Mouse (Mus musculus): ENCODE results near the gene Upf3b. TPM values are rescaled to one million over a fixed set of nuclear protein-coding genes. Genes with fewer than 3 reads are reported as not detected.

Upf3b gene
- polyA plus RNA-seq, 1 experiment from 2014 or later: 26.6 TPM

DNA sequence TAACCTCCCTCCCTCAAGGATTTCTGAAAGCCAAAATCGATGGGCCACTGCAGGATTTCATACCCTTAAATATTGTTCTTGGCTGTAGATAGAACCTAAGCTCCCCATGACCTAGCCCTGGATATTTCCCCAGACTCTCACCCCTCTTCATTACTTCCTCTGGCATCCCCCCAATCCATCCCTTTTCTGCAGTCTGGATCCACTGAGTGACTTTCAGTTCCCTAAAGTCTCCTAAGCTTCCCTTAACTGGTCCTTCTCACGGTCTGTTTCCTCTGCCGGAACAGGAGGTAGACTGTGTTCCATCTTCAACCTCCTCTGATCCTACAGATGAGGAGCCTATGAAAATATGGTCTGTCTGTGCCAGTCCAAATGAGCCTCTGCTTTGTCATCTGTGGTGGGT is 42.8 kb downstream of the Upf3b start:
- Histone ChIP-seq H3K4me2 (ENCODE audit: low read length) (no peak overlapping the region), H3K4me3 (replicated peaks; ENCODE audit: low read depth, low read length) (no peak overlapping the region), H3K27ac (replicated peaks; ENCODE audit: low read depth, low read length) (no peak overlapping the region), H3K27me3 (ENCODE audit: control insufficient read depth, insufficient read depth, low read length) (no peaks in the 10 kb centered on the region), H3K9me3 (ENCODE audit: control insufficient read depth, low read length) (no peaks in the 10 kb centered on the region), H3K36me3 (ENCODE audit: control insufficient read depth, insufficient read depth, low read length) (no peaks in the 10 kb centered on the region), H3K9ac (replicated peaks; ENCODE audit: low read length) (no peak overlapping the region), H3K4me1 (ENCODE audit: control insufficient read depth, insufficient read depth, low read length) (no peaks in the 10 kb centered on the region)
- 89% methylated on average over 3 of the region's 3 CpGs for WGBS
- ATAC-seq (ENCODE audit: low FRiP score, low TSS enrichment): no peak
- DNase-seq: no peak

DNA sequence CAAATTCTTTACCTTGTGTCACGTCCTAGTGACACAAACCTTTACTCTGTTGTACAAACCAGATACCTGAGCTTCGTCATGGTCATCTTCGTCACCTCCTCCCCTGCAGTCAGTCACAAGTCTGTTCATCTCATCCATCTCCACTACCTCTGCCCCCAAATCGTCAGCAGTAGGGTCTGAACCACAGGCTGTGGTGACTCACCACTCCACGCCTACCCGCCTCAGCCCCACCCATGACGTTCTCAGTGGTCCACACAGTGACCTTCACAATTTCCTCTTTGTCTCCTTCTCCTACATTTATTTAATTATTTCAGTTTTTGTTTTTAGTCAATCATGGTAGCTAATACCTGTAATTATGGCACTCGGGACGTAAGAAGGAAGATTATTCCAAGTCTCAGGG is 46.2 kb downstream of the Upf3b start:
- DNase-seq (no peak), ATAC-seq (ENCODE audit: low FRiP score, low TSS enrichment) (no peak)
- 86% methylated on average over 9 of the region's 9 CpGs for WGBS
- Histone ChIP-seq H3K4me1 (ENCODE audit: control insufficient read depth, insufficient read depth, low read length) (no peaks in the 10 kb centered on the region), H3K4me2 (ENCODE audit: low read length) (no peak overlapping the region), H3K9ac (replicated peaks; ENCODE audit: low read length) (no peak overlapping the region), H3K9me3 (ENCODE audit: control insufficient read depth, low read length) (no peaks in the 10 kb centered on the region), H3K4me3 (replicated peaks; ENCODE audit: low read depth, low read length) (no peak overlapping the region), H3K27ac (replicated peaks; ENCODE audit: low read depth, low read length) (no peak overlapping the region), H3K36me3 (ENCODE audit: control insufficient read depth, insufficient read depth, low read length) (no peaks in the 10 kb centered on the region), H3K27me3 (ENCODE audit: control insufficient read depth, insufficient read depth, low read length) (no peaks in the 10 kb centered on the region)

DNA sequence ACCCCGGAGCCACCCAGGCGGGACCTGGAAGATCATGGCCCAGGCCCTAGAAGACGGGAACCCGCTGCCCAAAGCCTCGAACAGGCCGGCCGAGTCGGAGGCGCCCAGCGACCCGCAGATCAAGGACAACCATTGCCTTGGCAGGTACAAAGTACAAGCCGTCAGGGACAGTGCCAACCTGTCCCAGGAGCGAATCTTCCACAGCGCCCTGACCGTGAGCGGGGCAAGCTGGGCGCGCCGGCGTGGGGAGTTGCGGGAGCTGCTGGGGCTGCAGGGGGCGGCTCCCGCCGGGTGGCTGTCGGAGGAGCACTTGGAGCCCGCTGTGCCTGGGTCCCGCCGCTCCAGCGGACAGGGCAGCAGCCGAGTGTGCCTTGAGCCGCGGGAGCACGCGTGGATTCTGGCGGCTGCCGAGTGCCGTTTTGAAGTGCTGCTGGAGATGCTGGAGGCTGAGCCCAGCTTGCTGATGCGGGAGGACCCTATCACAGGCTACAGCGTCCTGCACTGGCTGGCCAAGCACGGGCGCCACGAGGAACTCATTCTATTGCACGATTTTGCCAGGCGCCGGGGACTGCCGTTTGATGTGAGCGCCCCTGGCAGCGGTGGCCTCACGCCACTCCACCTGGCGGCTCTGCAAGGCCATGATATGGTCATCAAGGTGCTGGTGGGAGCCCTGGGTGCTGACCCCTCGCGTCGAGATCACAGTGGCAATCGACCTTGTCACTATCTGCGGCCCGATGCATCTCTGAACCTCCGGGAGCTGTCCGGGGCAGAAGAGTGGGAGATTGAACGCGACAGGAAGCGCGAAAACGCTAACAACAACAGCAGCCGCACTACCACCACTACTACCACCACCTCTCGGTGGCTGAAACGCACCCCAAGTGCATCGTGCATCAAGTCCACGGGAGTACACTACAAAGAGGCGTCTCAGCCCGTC is 61.0 kb downstream of the Upf3b start:
- H3K4me1 ChIP-seq (ENCODE audit: control insufficient read depth, insufficient read depth, low read length): 0 out of 2 replicates have a peak, but pooled peaks cover 2% of the 10 kb centered on the region
- DNase-seq: peak; percentile 51
- ATAC-seq (ENCODE audit: low FRiP score, low TSS enrichment): no peak; the same call in 1 of the 2 replicates
- H3K27me3 ChIP-seq (ENCODE audit: control insufficient read depth, insufficient read depth, low read length): peaks cover 14% of the 10 kb centered on the region; the same call in 1 of the 2 replicates
- peak overlapping the region; percentile 35 for H3K4me3 ChIP-seq (replicated peaks; ENCODE audit: low read depth, low read length)
- H3K4me2 ChIP-seq (ENCODE audit: low read length): peak overlapping the region; percentile 64
- peak overlapping the region; percentile 31; the same call in 1 of the 2 replicates for H3K9ac ChIP-seq (replicated peaks; ENCODE audit: low read length)
- H3K36me3 ChIP-seq (ENCODE audit: control insufficient read depth, insufficient read depth, low read length): no peaks in the 10 kb centered on the region
- H3K9me3 ChIP-seq (ENCODE audit: control insufficient read depth, low read length): no peaks in the 10 kb centered on the region
- 20% methylated on average over 70 of the region's 70 CpGs for WGBS
- no peak overlapping the region for H3K27ac ChIP-seq (replicated peaks; ENCODE audit: low read depth, low read length)

DNA sequence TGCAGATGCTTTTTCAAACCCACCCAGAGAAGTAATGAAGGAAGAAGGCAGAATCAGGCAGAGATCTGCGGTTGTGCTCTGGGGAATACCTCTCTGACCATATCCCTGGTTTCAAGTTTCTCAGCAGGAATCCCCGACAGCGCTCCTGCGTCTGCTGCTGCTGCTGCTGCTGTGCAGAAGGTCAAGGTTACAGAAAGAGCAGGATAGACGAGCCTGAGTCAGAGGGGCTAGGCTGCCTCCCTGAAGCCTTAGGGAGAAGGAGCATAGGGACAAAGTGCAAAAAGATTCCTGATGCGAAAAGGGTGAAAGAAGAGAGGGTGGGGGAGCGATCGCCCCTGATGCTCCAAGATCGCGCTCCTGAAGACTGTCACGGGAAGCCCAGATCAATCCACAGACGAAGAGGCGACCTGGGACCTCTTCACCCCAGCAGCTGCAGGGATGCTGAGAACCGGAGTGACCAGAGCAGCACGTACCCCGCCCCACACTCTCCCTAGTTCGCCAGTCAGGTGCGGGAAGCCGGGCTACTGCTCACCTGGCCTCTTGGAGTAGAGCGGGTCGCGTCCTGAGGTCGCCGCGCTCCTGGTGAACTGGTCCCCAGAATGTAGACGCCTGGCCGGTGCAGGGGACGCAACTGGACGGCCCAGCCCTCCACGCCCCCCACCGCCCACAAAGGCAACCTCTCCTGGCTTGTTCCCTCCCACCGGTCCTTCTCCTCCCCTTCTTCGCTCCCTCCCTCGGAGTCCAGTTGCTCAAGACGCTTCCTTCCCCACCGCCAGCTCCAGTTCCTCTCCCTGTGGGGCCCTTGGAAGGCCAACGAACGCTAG is 61.8 kb downstream of the Upf3b start, which contains the start of gene Sowahd:
TSS of gene Sowahd (plus strand) at position 780 of the 824 bp plus-strand sequence.
- peak within 1 kb of the TSS; percentile 31; the same call in 1 of the 2 replicates for H3K9ac ChIP-seq (replicated peaks; ENCODE audit: low read length)
- H3K4me3 ChIP-seq (replicated peaks; ENCODE audit: low read depth, low read length): peak within 1 kb of the TSS; percentile 35
- H3K4me2 ChIP-seq (ENCODE audit: low read length): peak within 1 kb of the TSS; percentile 64
- no peaks in the 10 kb centered on the region; the same call in 1 of the 2 replicates for H3K9me3 ChIP-seq (ENCODE audit: control insufficient read depth, low read length)
- DNase-seq: peak; percentile 8
- no peak for ATAC-seq (ENCODE audit: low FRiP score, low TSS enrichment)
- 0 out of 2 replicates have a peak, but pooled peaks cover 2% of the 10 kb centered on the region for H3K4me1 ChIP-seq (ENCODE audit: control insufficient read depth, insufficient read depth, low read length)
- WGBS: 22% methylated on average over 38 of the region's 38 CpGs
- peaks cover 14% of the 10 kb centered on the region; the same call in 1 of the 2 replicates for H3K27me3 ChIP-seq (ENCODE audit: control insufficient read depth, insufficient read depth, low read length)
- H3K36me3 ChIP-seq (ENCODE audit: control insufficient read depth, insufficient read depth, low read length): no peaks in the 10 kb centered on the region
- H3K27ac ChIP-seq (replicated peaks; ENCODE audit: low read depth, low read length): no peak within 1 kb of the TSS

DNA sequence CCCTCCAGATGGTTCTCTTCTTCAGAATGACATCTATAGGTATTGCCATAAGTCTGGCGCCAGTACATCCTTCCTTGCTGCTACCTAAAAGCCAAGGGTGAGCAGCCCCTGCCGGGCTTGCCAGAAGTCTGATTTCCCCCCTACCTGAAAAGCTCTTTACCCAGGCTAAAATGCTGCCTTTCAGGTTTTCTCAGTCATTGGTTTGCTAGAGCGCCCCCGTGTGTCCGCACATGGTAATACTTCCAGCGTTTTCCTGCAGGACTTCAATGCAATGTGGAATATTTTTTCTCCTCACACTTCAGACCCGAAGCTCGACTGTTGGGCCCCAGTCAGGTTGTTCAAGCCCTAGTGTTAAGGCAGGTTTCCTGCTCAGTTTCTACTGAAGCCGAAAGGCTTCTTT is 67.4 kb downstream of the Upf3b start:
- H3K4me2 ChIP-seq (ENCODE audit: low read length): no peak overlapping the region
- DNase-seq: peak; percentile 76
- no peaks in the 10 kb centered on the region for H3K4me1 ChIP-seq (ENCODE audit: control insufficient read depth, insufficient read depth, low read length)
- no peak overlapping the region for H3K4me3 ChIP-seq (replicated peaks; ENCODE audit: low read depth, low read length)
- no peak overlapping the region for H3K27ac ChIP-seq (replicated peaks; ENCODE audit: low read depth, low read length)
- no peaks in the 10 kb centered on the region for H3K36me3 ChIP-seq (ENCODE audit: control insufficient read depth, insufficient read depth, low read length)
- H3K9ac ChIP-seq (replicated peaks; ENCODE audit: low read length): no peak overlapping the region
- WGBS: 23% methylated on average over 9 of the region's 9 CpGs
- peaks cover 4% of the 10 kb centered on the region; the same call in 1 of the 2 replicates for H3K27me3 ChIP-seq (ENCODE audit: control insufficient read depth, insufficient read depth, low read length)
- no peak for ATAC-seq (ENCODE audit: low FRiP score, low TSS enrichment)
- H3K9me3 ChIP-seq (ENCODE audit: control insufficient read depth, low read length): no peaks in the 10 kb centered on the region; the same call in 1 of the 2 replicates

Other genes with a start within 250 kb of the Upf3b start
- gene Ube2a, start 236.4 kb downstream of the Upf3b start, polyA plus RNA-seq (2014; fragmentation: Nextera tagmentation; extraction: Ambion mirVana): 130 and 132 TPM in 2 replicates
- gene C330007P06Rik, start 236.2 kb downstream of the Upf3b start, polyA plus RNA-seq (2014; fragmentation: Nextera tagmentation; extraction: Ambion mirVana): 15.7 and 23.0 TPM in 2 replicates
- gene Nkrf, start 207.4 kb downstream of the Upf3b start, polyA plus RNA-seq (2014; fragmentation: Nextera tagmentation; extraction: Ambion mirVana): 17.5 and 20.0 TPM in 2 replicates
- gene Sept6, start 118.5 kb downstream of the Upf3b start, polyA plus RNA-seq (2014; fragmentation: Nextera tagmentation; extraction: Ambion mirVana): 62.2 and 76.7 TPM in 2 replicates
- not detected in 2 replicates for gene Sowahd, start 61.5 kb downstream of the Upf3b start, polyA plus RNA-seq (2014; fragmentation: Nextera tagmentation; extraction: Ambion mirVana)
- gene Rpl39, start 24.9 kb downstream of the Upf3b start, polyA plus RNA-seq (2014; fragmentation: Nextera tagmentation; extraction: Ambion mirVana): 348 and 369 TPM in 2 replicates
- 27.1 and 29.4 TPM in 2 replicates for gene Nkap, start 16.5 kb upstream of the Upf3b start, polyA plus RNA-seq (2014; fragmentation: Nextera tagmentation; extraction: Ambion mirVana)
- gene Akap14, start 58.5 kb upstream of the Upf3b start, polyA plus RNA-seq (2014; fragmentation: Nextera tagmentation; extraction: Ambion mirVana): 0.22 and 0.63 TPM in 2 replicates
- gene Ndufa1, start 80.8 kb upstream of the Upf3b start, polyA plus RNA-seq (2014; fragmentation: Nextera tagmentation; extraction: Ambion mirVana): 577 and 838 TPM in 2 replicates
- 20.5 and 20.8 TPM in 2 replicates for gene Rnf113a1, start 80.9 kb upstream of the Upf3b start, polyA plus RNA-seq (2014; fragmentation: Nextera tagmentation; extraction: Ambion mirVana)
- gene Gm9, start 100.7 kb upstream of the Upf3b start, polyA plus RNA-seq (2014; fragmentation: Nextera tagmentation; extraction: Ambion mirVana): not detected in 2 replicates
- gene Rhox1, start 111.9 kb upstream of the Upf3b start, polyA plus RNA-seq (2014; fragmentation: Nextera tagmentation; extraction: Ambion mirVana): not detected in 2 replicates
- not detected in 2 replicates for gene Rhox2a, start 134.7 kb upstream of the Upf3b start, polyA plus RNA-seq (2014; fragmentation: Nextera tagmentation; extraction: Ambion mirVana)
- not detected in 2 replicates for gene Rhox3a, start 139.6 kb upstream of the Upf3b start, polyA plus RNA-seq (2014; fragmentation: Nextera tagmentation; extraction: Ambion mirVana)
- gene Rhox4a, start 155.0 kb upstream of the Upf3b start, polyA plus RNA-seq (2014; fragmentation: Nextera tagmentation; extraction: Ambion mirVana): not detected in 2 replicates

Measured in midbrain, embryonic 14.5 days (tissue).